In genomic region chr13:55644525-55644924, GRCm38 (mm10) we compare ENCODE assay signal across 11 mouse cellular contexts. TPM values are rescaled to one million over a fixed set of nuclear protein-coding genes. Genes with fewer than 3 reads are reported as not detected.
DNase-seq lines count a peak whose midpoint lies in the region; ATAC-seq and TF ChIP-seq lines count a peak whose summit lies in the region.
"Had no signal": no experiment of that assay in that cellular context is flagged by ENCODE, and none has a peak within 500 bp of the region (broad histone marks: within the 10 kb centered on the region; RNA-seq: fewer than 3 reads in every experiment).

No protein-coding gene starts in this region.

- H3K4me1 ChIP-seq in limb, embryonic 11.5 days (ENCODE audit: control insufficient read depth, insufficient read depth, low read length) = no peaks in the 10 kb centered on the region
- no peaks in the 10 kb centered on the region for H3K4me1 ChIP-seq in limb, embryonic 10.5 days
- peaks cover 36% of the 10 kb centered on the region for H3K4me1 ChIP-seq in E14TG2a.4 (replicated peaks; ENCODE audit: low read depth, low read length)
- H3K4me1 ChIP-seq: heart, embryonic 12.5 days; limb, embryonic 12.5 days had no signal

- H3K27me3 ChIP-seq in limb, embryonic 11.5 days (ENCODE audit: control insufficient read depth, insufficient read depth, low read length) = no peaks in the 10 kb centered on the region
- H3K27me3 ChIP-seq in limb, embryonic 10.5 days (ENCODE audit: low read depth, poor library complexity, severe bottlenecking) = no peaks in the 10 kb centered on the region
- no peaks in the 10 kb centered on the region for H3K27me3 ChIP-seq in E14TG2a.4 (ENCODE audit: insufficient read depth, low read length)
- H3K27me3 ChIP-seq: heart, embryonic 12.5 days; limb, embryonic 12.5 days had no signal

- DNase-seq in limb, embryonic 11.5 days (ENCODE audit: low spot score) = peak; percentile 65
- no peak for DNase-seq in limb, embryonic 10.5 days (ENCODE audit: low spot score)
- DNase-seq in ZHBTc4 (ENCODE audit: low read depth, low spot score) = peak; percentile 82
- peak; percentile 59 for DNase-seq in mesoderm, embryonic 11.5 days (ENCODE audit: low read depth, low spot score)
- DNase-seq in urinary bladder, adult 18-20 months (ENCODE audit: low spot score in 2 of 2) = no peak
- DNase-seq in adrenal gland, adult 8-10 months = no peak
- DNase-seq: cerebellum, adult 9-10 months had no signal

- peaks cover 23% of the 10 kb centered on the region for H3K36me3 ChIP-seq in limb, embryonic 11.5 days (ENCODE audit: control insufficient read depth, insufficient read depth, low read length)
- peaks cover 87% of the 10 kb centered on the region for H3K36me3 ChIP-seq in limb, embryonic 10.5 days
- H3K36me3 ChIP-seq in E14TG2a.4 (ENCODE audit: insufficient read depth, low read length) = peaks cover 91% of the 10 kb centered on the region

- H3K9ac ChIP-seq in limb, embryonic 11.5 days (ENCODE audit: low read length) = no peak overlapping the region
- H3K9ac ChIP-seq: heart, embryonic 12.5 days; limb, embryonic 12.5 days had no signal

- WGBS in limb, embryonic 11.5 days = 93% methylated on average over 2 of the region's 2 CpGs
- 96% methylated on average over 2 of the region's 2 CpGs for whole genome bisulfite sequencing in limb, embryonic 10.5 days

- no peak overlapping the region for H3K4me3 ChIP-seq in limb, embryonic 11.5 days (ENCODE audit: low read depth, low read length)
- H3K4me3 ChIP-seq in limb, embryonic 10.5 days = no peak overlapping the region
- H3K4me3 ChIP-seq in E14TG2a.4 (replicated peaks; ENCODE audit: low read length) = no peak overlapping the region
- H3K4me3 ChIP-seq: heart, embryonic 12.5 days; limb, embryonic 12.5 days had no signal

- H3K27ac ChIP-seq in limb, embryonic 11.5 days (replicated peaks; ENCODE audit: low read depth, low read length) = no peak overlapping the region
- no peak overlapping the region for H3K27ac ChIP-seq in limb, embryonic 10.5 days
- H3K27ac ChIP-seq: limb, embryonic 12.5 days had no signal

- no peak overlapping the region for H3K4me2 ChIP-seq in limb, embryonic 11.5 days (ENCODE audit: low read depth, severe bottlenecking)
- H3K4me2 ChIP-seq: heart, embryonic 12.5 days; limb, embryonic 12.5 days had no signal

- H3K9me3 ChIP-seq in limb, embryonic 11.5 days (ENCODE audit: control insufficient read depth, low read length) = no peaks in the 10 kb centered on the region
- no peaks in the 10 kb centered on the region for H3K9me3 ChIP-seq in limb, embryonic 10.5 days (replicated peaks)
- H3K9me3 ChIP-seq in E14TG2a.4 (ENCODE audit: low read length) = no peaks in the 10 kb centered on the region
- H3K9me3 ChIP-seq: heart, embryonic 12.5 days; limb, embryonic 12.5 days had no signal

- ATAC-seq in limb, embryonic 11.5 days (ENCODE audit: insufficient number of reproducible peaks, low FRiP score, low TSS enrichment, low read depth) = no peak
- ATAC-seq in erythroid progenitor cell, adult 5-6 weeks (replicated peaks; ENCODE audit: low FRiP score, poor library complexity, severe bottlenecking) = no peak

- peak; percentile 36 for TF ChIP-seq CTCF in E14TG2a.4 (conservative IDR thresholded peaks at IDR 0.05; ENCODE audit: low read length)

RNA-seq across cellular contexts. Expression of gene Ddx46, which starts 9.7 kb away (rescaled TPM):
- polyA plus RNA-seq in limb, embryonic 11.5 days (2014; fragmentation: Nextera tagmentation; extraction: Ambion mirVana) = 60.8 and 61.8 TPM in 2 replicates
- 41.5 and 45.6 TPM in 2 replicates for polyA plus RNA-seq in limb, embryonic 10.5 days (2016; fragmentation: Nextera tagmentation; extraction: Ambion mirVana)
- 40.7 and 51.2 TPM in 2 replicates for total RNA-seq in erythroid progenitor cell, adult 5-6 weeks (2015; ENCODE audit: low replicate concordance)
- 65.6 and 83.3 TPM in 2 replicates for total RNA-seq in erythroid progenitor cell, adult 5-6 weeks (2017; ENCODE audit: low replicate concordance)
- total RNA-seq in adrenal gland, adult 8-10 months (2022) = 10 to 100 TPM; 29.1 to 58.6 (median 48.5) TPM

RNA-seq across cellular contexts. Expression of gene Caml, which starts 21.7 kb away (rescaled TPM):
- polyA plus RNA-seq in limb, embryonic 11.5 days (2014; fragmentation: Nextera tagmentation; extraction: Ambion mirVana) = 53.8 and 56.3 TPM in 2 replicates
- polyA plus RNA-seq in limb, embryonic 10.5 days (2016; fragmentation: Nextera tagmentation; extraction: Ambion mirVana) = 48.1 and 53.3 TPM in 2 replicates
- 15.5 and 34.6 TPM in 2 replicates for total RNA-seq in erythroid progenitor cell, adult 5-6 weeks (2015; ENCODE audit: low replicate concordance)
- total RNA-seq in erythroid progenitor cell, adult 5-6 weeks (2017; ENCODE audit: low replicate concordance) = 34.7 and 35.4 TPM in 2 replicates
- 10 to 100 TPM; 30.2 to 44.0 (median 35.5) TPM for total RNA-seq in adrenal gland, adult 8-10 months (2022)

RNA-seq across cellular contexts. Expression of gene B4galt7, which starts 44.8 kb away (rescaled TPM):
- 16.9 and 21.3 TPM in 2 replicates for polyA plus RNA-seq in limb, embryonic 11.5 days (2014; fragmentation: Nextera tagmentation; extraction: Ambion mirVana)
- 30.9 and 31.6 TPM in 2 replicates for polyA plus RNA-seq in limb, embryonic 10.5 days (2016; fragmentation: Nextera tagmentation; extraction: Ambion mirVana)
- 2.9 and 3.4 TPM in 2 replicates for total RNA-seq in erythroid progenitor cell, adult 5-6 weeks (2015; ENCODE audit: low replicate concordance)
- total RNA-seq in erythroid progenitor cell, adult 5-6 weeks (2017; ENCODE audit: low replicate concordance) = 0.53 and 4.0 TPM in 2 replicates
- total RNA-seq in adrenal gland, adult 8-10 months (2022) = 10 to 100 TPM; 14.9 to 18.5 (median 16.5) TPM

RNA-seq across cellular contexts. Expression of gene B230219D22Rik, which starts 48.4 kb away (rescaled TPM):
- polyA plus RNA-seq in limb, embryonic 11.5 days (2014; fragmentation: Nextera tagmentation; extraction: Ambion mirVana) = 75.6 and 84.4 TPM in 2 replicates
- 55.5 and 65.2 TPM in 2 replicates for polyA plus RNA-seq in limb, embryonic 10.5 days (2016; fragmentation: Nextera tagmentation; extraction: Ambion mirVana)
- total RNA-seq in erythroid progenitor cell, adult 5-6 weeks (2015; ENCODE audit: low replicate concordance) = 38.9 and 52.4 TPM in 2 replicates
- total RNA-seq in erythroid progenitor cell, adult 5-6 weeks (2017; ENCODE audit: low replicate concordance) = 25.3 and 33.8 TPM in 2 replicates
- total RNA-seq in adrenal gland, adult 8-10 months (2022) = 10 to 100 TPM; 60.0 to 63.6 (median 61.4) TPM

Comparison
In these comparisons a context has a peak if more than half of its experiments do, and no peak if none do; other contexts are left out.
1. DNase-seq: peak in limb, embryonic 11.5 days (single experiment), ZHBTc4 (single experiment) and mesoderm, embryonic 11.5 days (single experiment); none in limb, embryonic 10.5 days (single experiment), urinary bladder, adult 18-20 months (0 of 2) and adrenal gland, adult 8-10 months (single experiment).